Mouse (Mus musculus): ENCODE measurements around the gene Dnaja1.

- no peak for TF ChIP-seq CTCF (IDR thresholded peaks at IDR 0.05; ENCODE audit: extremely low read depth, insufficient read depth, low read length)
- TF ChIP-seq POLR2A (IDR thresholded peaks at IDR 0.05; ENCODE audit: extremely low read depth, insufficient read depth, low read length) = no peak
These were observed 62.7 kb downstream of the Dnaja1 start for GRCm38 (mm10) chr4:40784556-40785169.

Measured in cortical plate, adult 2 months (tissue).